Mouse (Mus musculus): ENCODE measurements around the gene Gm20388. TPM values are rescaled to one million over a fixed set of nuclear protein-coding genes. Genes with fewer than 3 reads are reported as not detected.

Gm20388 gene
- polyA plus RNA-seq, 1 experiment from 2014 or later = 5.5 TPM

GRCm38 (mm10) chr8:121758470-121758869, 1847.8 kb downstream of the Gm20388 start:
- no peak for ATAC-seq (ENCODE audit: borderline replicate concordance, extremely low read depth, low FRiP score, low TSS enrichment)

GRCm38 (mm10) chr8:121760484-121760883, 1849.8 kb downstream of the Gm20388 start:
- H3K27ac ChIP-seq = no peak overlapping the region
- H3K9me3 ChIP-seq = no peaks in the 10 kb centered on the region
- no peaks in the 10 kb centered on the region for H3K36me3 ChIP-seq
- H3K9ac ChIP-seq = no peak overlapping the region
- no peak for ATAC-seq (ENCODE audit: borderline replicate concordance, extremely low read depth, low FRiP score, low TSS enrichment)
- H3K4me1 ChIP-seq = no peaks in the 10 kb centered on the region
- no peak overlapping the region for H3K4me3 ChIP-seq
- WGBS = 59% methylated on average over 7 of the region's 7 CpGs
- no peak overlapping the region for H3K4me2 ChIP-seq
- no peaks in the 10 kb centered on the region for H3K27me3 ChIP-seq

More at GRCm38 (mm10) chr8:121758470-121758869, 1847.8 kb downstream of the Gm20388 start:
- 55% methylated on average over 12 of the region's 12 CpGs for WGBS
- Histone ChIP-seq H3K36me3 (no peaks in the 10 kb centered on the region), H3K9me3 (no peaks in the 10 kb centered on the region), H3K9ac (no peak overlapping the region), H3K27ac (no peak overlapping the region), H3K27me3 (peaks cover 10% of the 10 kb centered on the region), H3K4me2 (no peak overlapping the region), H3K4me1 (no peaks in the 10 kb centered on the region), H3K4me3 (no peak overlapping the region)

GRCm38 (mm10) chr8:121761480-121761879, 1850.8 kb downstream of the Gm20388 start:
- WGBS = 27% methylated on average over 10 of the region's 10 CpGs
- no peaks in the 10 kb centered on the region for H3K4me1 ChIP-seq
- H3K36me3 ChIP-seq = no peaks in the 10 kb centered on the region
- no peaks in the 10 kb centered on the region for H3K27me3 ChIP-seq
- ATAC-seq (ENCODE audit: borderline replicate concordance, extremely low read depth, low FRiP score, low TSS enrichment) = no peak
- H3K4me2 ChIP-seq = no peak overlapping the region
- H3K4me3 ChIP-seq = no peak overlapping the region
- H3K27ac ChIP-seq = no peak overlapping the region
- H3K9me3 ChIP-seq = no peaks in the 10 kb centered on the region
- no peak overlapping the region for H3K9ac ChIP-seq

- no peaks in the 10 kb centered on the region for H3K9me3 ChIP-seq
- no peaks in the 10 kb centered on the region for H3K4me1 ChIP-seq
- H3K4me3 ChIP-seq = no peak overlapping the region
- H3K9ac ChIP-seq = no peak overlapping the region
- 40% methylated on average over 7 of the region's 7 CpGs for WGBS
- H3K27ac ChIP-seq = no peak overlapping the region
- no peak for ATAC-seq (ENCODE audit: borderline replicate concordance, extremely low read depth, low FRiP score, low TSS enrichment)
- H3K27me3 ChIP-seq = no peaks in the 10 kb centered on the region
- H3K36me3 ChIP-seq = no peaks in the 10 kb centered on the region
- H3K4me2 ChIP-seq = no peak overlapping the region
Observed at GRCm38 (mm10) chr8:121762999-121763699, 1852.5 kb downstream of the Gm20388 start.

- no peak for ATAC-seq (ENCODE audit: borderline replicate concordance, extremely low read depth, low FRiP score, low TSS enrichment)
- Histone ChIP-seq H3K27ac (no peak overlapping the region), H3K4me3 (no peak overlapping the region), H3K4me2 (no peak overlapping the region), H3K9me3 (no peaks in the 10 kb centered on the region), H3K4me1 (no peaks in the 10 kb centered on the region), H3K27me3 (no peaks in the 10 kb centered on the region), H3K9ac (no peak overlapping the region), H3K36me3 (no peaks in the 10 kb centered on the region)
- WGBS = 64% methylated on average over 9 of the region's 9 CpGs
Observed at GRCm38 (mm10) chr8:121763700-121764013, 1853.0 kb downstream of the Gm20388 start.

- 66% methylated on average over 7 of the region's 7 CpGs for WGBS
- H3K27ac ChIP-seq = no peak overlapping the region
- H3K27me3 ChIP-seq = no peaks in the 10 kb centered on the region
- no peak for ATAC-seq (ENCODE audit: borderline replicate concordance, extremely low read depth, low FRiP score, low TSS enrichment)
- no peak overlapping the region for H3K9ac ChIP-seq
- no peaks in the 10 kb centered on the region for H3K9me3 ChIP-seq
- H3K4me1 ChIP-seq = no peaks in the 10 kb centered on the region
- no peak overlapping the region for H3K4me3 ChIP-seq
- H3K36me3 ChIP-seq = no peaks in the 10 kb centered on the region
- no peak overlapping the region for H3K4me2 ChIP-seq
Observed at GRCm38 (mm10) chr8:121765594-121766138, 1855.0 kb downstream of the Gm20388 start.

GRCm38 (mm10) chr8:121769095-121769494, 1858.5 kb downstream of the Gm20388 start:
- Histone ChIP-seq H3K27me3 (peaks cover 6% of the 10 kb centered on the region; the same call in 1 of the 2 replicates), H3K4me2 (no peak overlapping the region), H3K9ac (no peak overlapping the region), H3K27ac (no peak overlapping the region), H3K4me3 (no peak overlapping the region), H3K4me1 (no peaks in the 10 kb centered on the region), H3K9me3 (no peaks in the 10 kb centered on the region), H3K36me3 (no peaks in the 10 kb centered on the region)
- no peak for ATAC-seq (ENCODE audit: borderline replicate concordance, extremely low read depth, low FRiP score, low TSS enrichment)
- 13% methylated on average over 3 of the region's 3 CpGs for WGBS

GRCm38 (mm10) chr8:121769621-121770020, 1859.0 kb downstream of the Gm20388 start:
- Histone ChIP-seq H3K9ac (no peak overlapping the region), H3K4me2 (no peak overlapping the region), H3K4me3 (no peak overlapping the region), H3K27ac (no peak overlapping the region), H3K9me3 (no peaks in the 10 kb centered on the region), H3K27me3 (peaks cover 6% of the 10 kb centered on the region; the same call in 1 of the 2 replicates), H3K36me3 (no peaks in the 10 kb centered on the region), H3K4me1 (no peaks in the 10 kb centered on the region)
- 87% methylated on average over 2 of the region's 2 CpGs for WGBS
- ATAC-seq (ENCODE audit: borderline replicate concordance, extremely low read depth, low FRiP score, low TSS enrichment) = no peak

- no peak overlapping the region for H3K4me3 ChIP-seq
- H3K9me3 ChIP-seq = no peaks in the 10 kb centered on the region
- no peak overlapping the region for H3K27ac ChIP-seq
- H3K4me1 ChIP-seq = no peaks in the 10 kb centered on the region
- 0 out of 2 replicates have a peak, but pooled peaks have one; percentile 21 for ATAC-seq (ENCODE audit: borderline replicate concordance, extremely low read depth, low FRiP score, low TSS enrichment)
- no peak overlapping the region for H3K4me2 ChIP-seq
- H3K9ac ChIP-seq = no peak overlapping the region
- no peaks in the 10 kb centered on the region for H3K36me3 ChIP-seq
- WGBS = 33% methylated on average over 19 of the region's 19 CpGs
- peaks cover 6% of the 10 kb centered on the region; the same call in 1 of the 2 replicates for H3K27me3 ChIP-seq
Observed at GRCm38 (mm10) chr8:121770845-121771752, 1860.5 kb downstream of the Gm20388 start.

GRCm38 (mm10) chr8:121773876-121774275, 1863.2 kb downstream of the Gm20388 start:
- Histone ChIP-seq H3K4me3 (no peak overlapping the region), H3K36me3 (no peaks in the 10 kb centered on the region), H3K4me2 (no peak overlapping the region), H3K27me3 (peaks cover 6% of the 10 kb centered on the region; the same call in 1 of the 2 replicates), H3K27ac (no peak overlapping the region), H3K9me3 (no peaks in the 10 kb centered on the region), H3K9ac (no peak overlapping the region), H3K4me1 (no peaks in the 10 kb centered on the region)
- ATAC-seq (ENCODE audit: borderline replicate concordance, extremely low read depth, low FRiP score, low TSS enrichment) = no peak
- WGBS = 81% methylated on average over 12 of the region's 12 CpGs

GRCm38 (mm10) chr8:121782493-121782892, 1871.9 kb downstream of the Gm20388 start:
- Histone ChIP-seq H3K27ac (no peak overlapping the region), H3K9ac (no peak overlapping the region), H3K4me3 (no peak overlapping the region), H3K36me3 (no peaks in the 10 kb centered on the region), H3K4me2 (no peak overlapping the region), H3K9me3 (no peaks in the 10 kb centered on the region), H3K4me1 (no peaks in the 10 kb centered on the region), H3K27me3 (no peaks in the 10 kb centered on the region)
- 47% methylated on average over 5 of the region's 5 CpGs for WGBS
- no peak for ATAC-seq (ENCODE audit: borderline replicate concordance, extremely low read depth, low FRiP score, low TSS enrichment)

- H3K27ac ChIP-seq = no peak overlapping the region
- no peaks in the 10 kb centered on the region for H3K4me1 ChIP-seq
- no peaks in the 10 kb centered on the region for H3K9me3 ChIP-seq
- H3K9ac ChIP-seq = no peak overlapping the region
- no peak for ATAC-seq (ENCODE audit: borderline replicate concordance, extremely low read depth, low FRiP score, low TSS enrichment)
- H3K4me2 ChIP-seq = no peak overlapping the region
- no peaks in the 10 kb centered on the region for H3K36me3 ChIP-seq
- no peaks in the 10 kb centered on the region for H3K27me3 ChIP-seq
- no peak overlapping the region for H3K4me3 ChIP-seq
- 42% methylated on average over 10 of the region's 10 CpGs for WGBS
Observed at GRCm38 (mm10) chr8:121786542-121786941, 1875.9 kb downstream of the Gm20388 start.

All from lung, embryonic 15.5 days (tissue).